Mouse (Mus musculus) small intestine, adult 2 months (tissue): Measurements from ENCODE around the gene Nog. TPM values are rescaled to one million over a fixed set of nuclear protein-coding genes. Genes with fewer than 3 reads are reported as not detected.

Source experiments
- H3K27ac ChIP-seq: fragments of 200-500 bp; 2 replicates; pipeline ENCODE4 v1.5.1; 2012; ENCODE audit warnings: low read depth, low read length, control low read depth, inconsistent platforms; ENCODE audit not compliant: insufficient read depth
- H3K27me3 ChIP-seq: fragments of 200-500 bp; 2 replicates; pipeline ENCODE4 v1.6.1; 2012; ENCODE audit warnings: mild to moderate bottlenecking, moderate library complexity, low read length, inconsistent platforms; ENCODE audit not compliant: control insufficient read depth, insufficient read depth
- H3K36me3 ChIP-seq: fragments of 200-500 bp; 2 replicates; pipeline ENCODE4 v1.6.1; 2012; ENCODE audit warnings: mild to moderate bottlenecking, low read length, control low read depth, inconsistent platforms; ENCODE audit not compliant: control insufficient read depth, insufficient read depth
- H3K4me1 ChIP-seq: fragments of 200-500 bp; 2 replicates; pipeline ENCODE4 v1.6.1; 2012; ENCODE audit warnings: low read length, inconsistent platforms, mixed read lengths; ENCODE audit not compliant: control insufficient read depth, insufficient read depth, insufficient read length
- H3K4me3 ChIP-seq: fragments of 200-500 bp; 2 replicates; pipeline ENCODE4 v1.5.1; 2012; ENCODE audit warnings: low read depth, mild to moderate bottlenecking, control low read depth, inconsistent platforms, low read length, moderate library complexity
- CTCF ChIP-seq: fragments of 200-500 bp; IDR thresholded peaks from 2 replicates; pipeline ENCODE4 v1.5.1; 2012; ENCODE audit warnings: low read depth, mild to moderate bottlenecking, control low read depth, inconsistent platforms, low read length, moderate library complexity, mixed read lengths; ENCODE audit not compliant: insufficient replicate concordance, insufficient read length; ENCODE audit errors: extremely low read depth
- POLR2A ChIP-seq: fragments of 200-500 bp; IDR thresholded peaks from 2 replicates; pipeline ENCODE4 v1.6.1; 2012; ENCODE audit warnings: low read depth, mild to moderate bottlenecking, control low read depth, inconsistent platforms, low read length, moderate library complexity
- WGBS: fragments of 180-500 bp; shearing (Covaris S2); methylation state at CpG from one replicate; pipeline ENCODE4 v1.1.7; 2018; 5-methylcytosine and 5-hydroxymethylcytosine counted together
- polyA plus RNA-seq: library from polyadenylated mRNA; depleted of rRNA; stranded (reverse); fragments of >200 nt; gene quantifications from 2 replicates; pipeline ENCODE4 v1.2.3, GENCODE M21; 2012; rRNA removed

Nog gene
- polyA plus RNA-seq, 1 experiment = 2.7 TPM

GRCm38 (mm10) chr11:89265080-89265479 is 37.1 kb downstream of the Nog start:
- WGBS = 32% methylated on average over 4 of the region's 4 CpGs
- H3K4me3 ChIP-seq = no peak overlapping the region
- H3K36me3 ChIP-seq = no peaks in the 10 kb centered on the region
- H3K27ac ChIP-seq = no peak overlapping the region
- no peak for TF ChIP-seq POLR2A
- TF ChIP-seq CTCF = no peak
- H3K27me3 ChIP-seq = no peaks in the 10 kb centered on the region
- H3K4me1 ChIP-seq = no peaks in the 10 kb centered on the region

GRCm38 (mm10) chr11:89259338-89259915 is 42.7 kb downstream of the Nog start:
- 89% methylated on average over 7 of the region's 7 CpGs for WGBS
- no peaks in the 10 kb centered on the region for H3K36me3 ChIP-seq
- no peaks in the 10 kb centered on the region for H3K4me1 ChIP-seq
- no peak overlapping the region for H3K4me3 ChIP-seq
- TF ChIP-seq CTCF = no peak
- no peak for TF ChIP-seq POLR2A
- H3K27ac ChIP-seq = no peak overlapping the region
- H3K27me3 ChIP-seq = no peaks in the 10 kb centered on the region

GRCm38 (mm10) chr11:89257893-89258292 is 44.2 kb downstream of the Nog start:
- Histone ChIP-seq H3K4me3 (no peak overlapping the region), H3K36me3 (no peaks in the 10 kb centered on the region), H3K27ac (no peak overlapping the region), H3K27me3 (no peaks in the 10 kb centered on the region), H3K4me1 (no peaks in the 10 kb centered on the region)
- 88% methylated on average over 2 of the region's 2 CpGs for WGBS
- TF ChIP-seq CTCF = no peak
- no peak for TF ChIP-seq POLR2A

- H3K36me3 ChIP-seq = no peaks in the 10 kb centered on the region
- no peak for TF ChIP-seq POLR2A
- TF ChIP-seq CTCF = no peak
- no peak overlapping the region for H3K27ac ChIP-seq
- H3K4me1 ChIP-seq = no peaks in the 10 kb centered on the region
- 87% methylated on average over 13 of the region's 13 CpGs for WGBS
- no peak overlapping the region for H3K4me3 ChIP-seq
- no peaks in the 10 kb centered on the region for H3K27me3 ChIP-seq
Observed at GRCm38 (mm10) chr11:89253973-89254372, 48.2 kb downstream of the Nog start.

Other genes starting within 250 kb of the Nog start
- gene Dgke, start 235.5 kb downstream of the Nog start, polyA plus RNA-seq = 2.1 and 3.2 TPM in 2 replicates
- not detected in 2 replicates for gene Gm525, start 228.5 kb downstream of the Nog start, polyA plus RNA-seq